Mouse (Mus musculus): ENCODE measurements around the gene Tmem131. TPM values are rescaled to one million over a fixed set of nuclear protein-coding genes. Genes with fewer than 3 reads are reported as not detected.

Gene Tmem131
- polyA plus RNA-seq, 1 experiment = 12.1 TPM

- peaks cover 69% of the 10 kb centered on the region for H3K4me1 ChIP-seq
Observed at GRCm38 (mm10) chr1:36929996-36930395, 13.5 kb downstream of the Tmem131 start.

GRCm38 (mm10) chr1:36928357-36929330, 14.8 kb downstream of the Tmem131 start:
- Histone ChIP-seq H3K36me3 (replicated peaks; ENCODE audit: low read length) (peaks cover 3% of the 10 kb centered on the region), H3K4me1 (peaks cover 68% of the 10 kb centered on the region), H3K4me3 (replicated peaks) (no peak overlapping the region), H3K9me3 (no peaks in the 10 kb centered on the region), H3K27me3 (replicated peaks) (no peaks in the 10 kb centered on the region)
- TF ChIP-seq FLI1 (IDR thresholded peaks at IDR 0.05; ENCODE audit: low read length) (no peak), GATA1 (IDR thresholded peaks at IDR 0.05; ENCODE audit: borderline replicate concordance, low read length) (no peak)

More at GRCm38 (mm10) chr1:36929996-36930395, 13.5 kb downstream of the Tmem131 start:
- Histone ChIP-seq H3K36me3 (replicated peaks; ENCODE audit: low read length) (peaks cover 3% of the 10 kb centered on the region), H3K9me3 (no peaks in the 10 kb centered on the region), H3K27me3 (replicated peaks) (no peaks in the 10 kb centered on the region), H3K4me3 (replicated peaks) (no peak overlapping the region)
- TF ChIP-seq FLI1 (IDR thresholded peaks at IDR 0.05; ENCODE audit: low read length) (no peak), GATA1 (IDR thresholded peaks at IDR 0.05; ENCODE audit: borderline replicate concordance, low read length) (no peak)

GRCm38 (mm10) chr1:36927569-36927968, 15.9 kb downstream of the Tmem131 start:
- Histone ChIP-seq H3K27me3 (replicated peaks) (no peaks in the 10 kb centered on the region), H3K9me3 (no peaks in the 10 kb centered on the region), H3K4me1 (peaks cover 76% of the 10 kb centered on the region), H3K36me3 (replicated peaks; ENCODE audit: low read length) (peaks cover 3% of the 10 kb centered on the region), H3K4me3 (replicated peaks) (no peak overlapping the region)
- TF ChIP-seq FLI1 (IDR thresholded peaks at IDR 0.05; ENCODE audit: low read length) (no peak), GATA1 (IDR thresholded peaks at IDR 0.05; ENCODE audit: borderline replicate concordance, low read length) (no peak)

GRCm38 (mm10) chr1:36926738-36927137, 16.7 kb downstream of the Tmem131 start:
- no peak overlapping the region for H3K4me3 ChIP-seq (replicated peaks)
- TF ChIP-seq GATA1 (IDR thresholded peaks at IDR 0.05; ENCODE audit: borderline replicate concordance, low read length) = no peak
- no peak for TF ChIP-seq FLI1 (IDR thresholded peaks at IDR 0.05; ENCODE audit: low read length)
- H3K27me3 ChIP-seq (replicated peaks) = no peaks in the 10 kb centered on the region
- peaks cover 79% of the 10 kb centered on the region for H3K4me1 ChIP-seq
- no peaks in the 10 kb centered on the region for H3K9me3 ChIP-seq
- peaks cover 3% of the 10 kb centered on the region for H3K36me3 ChIP-seq (replicated peaks; ENCODE audit: low read length)

GRCm38 (mm10) chr1:36926246-36926645, 17.2 kb downstream of the Tmem131 start:
- H3K27me3 ChIP-seq (replicated peaks) = no peaks in the 10 kb centered on the region
- peaks cover 3% of the 10 kb centered on the region for H3K36me3 ChIP-seq (replicated peaks; ENCODE audit: low read length)
- no peaks in the 10 kb centered on the region for H3K9me3 ChIP-seq
- no peak overlapping the region for H3K4me3 ChIP-seq (replicated peaks)
- peaks cover 84% of the 10 kb centered on the region for H3K4me1 ChIP-seq
- TF ChIP-seq GATA1 (IDR thresholded peaks at IDR 0.05; ENCODE audit: borderline replicate concordance, low read length) = no peak
- no peak for TF ChIP-seq FLI1 (IDR thresholded peaks at IDR 0.05; ENCODE audit: low read length)

- H3K4me1 ChIP-seq = peaks cover 84% of the 10 kb centered on the region
- no peak for TF ChIP-seq FLI1 (IDR thresholded peaks at IDR 0.05; ENCODE audit: low read length)
- no peak for TF ChIP-seq GATA1 (IDR thresholded peaks at IDR 0.05; ENCODE audit: borderline replicate concordance, low read length)
- no peaks in the 10 kb centered on the region for H3K9me3 ChIP-seq
- peaks cover 3% of the 10 kb centered on the region for H3K36me3 ChIP-seq (replicated peaks; ENCODE audit: low read length)
- no peaks in the 10 kb centered on the region for H3K27me3 ChIP-seq (replicated peaks)
- H3K4me3 ChIP-seq (replicated peaks) = no peak overlapping the region
Observed at GRCm38 (mm10) chr1:36925781-36926180, 17.7 kb downstream of the Tmem131 start.

GRCm38 (mm10) chr1:36924853-36925252, 18.6 kb downstream of the Tmem131 start:
- TF ChIP-seq GATA1 (IDR thresholded peaks at IDR 0.05; ENCODE audit: borderline replicate concordance, low read length) (no peak), FLI1 (IDR thresholded peaks at IDR 0.05; ENCODE audit: low read length) (no peak)
- no peaks in the 10 kb centered on the region for H3K9me3 ChIP-seq
- peaks cover 3% of the 10 kb centered on the region for H3K36me3 ChIP-seq (replicated peaks; ENCODE audit: low read length)
- peaks cover 86% of the 10 kb centered on the region for H3K4me1 ChIP-seq
- H3K4me3 ChIP-seq (replicated peaks) = no peak overlapping the region
- H3K27me3 ChIP-seq (replicated peaks) = no peaks in the 10 kb centered on the region

- peaks cover 3% of the 10 kb centered on the region for H3K36me3 ChIP-seq (replicated peaks; ENCODE audit: low read length)
- no peak overlapping the region for H3K4me3 ChIP-seq (replicated peaks)
- H3K4me1 ChIP-seq = peaks cover 86% of the 10 kb centered on the region
- H3K27me3 ChIP-seq (replicated peaks) = no peaks in the 10 kb centered on the region
- H3K9me3 ChIP-seq = no peaks in the 10 kb centered on the region
- TF ChIP-seq GATA1 (IDR thresholded peaks at IDR 0.05; ENCODE audit: borderline replicate concordance, low read length) (no peak), FLI1 (IDR thresholded peaks at IDR 0.05; ENCODE audit: low read length) (no peak)
Observed at GRCm38 (mm10) chr1:36923911-36924310, 19.6 kb downstream of the Tmem131 start.

GRCm38 (mm10) chr1:36922623-36923421, 20.6 kb downstream of the Tmem131 start:
- no peak for TF ChIP-seq GATA1 (IDR thresholded peaks at IDR 0.05; ENCODE audit: borderline replicate concordance, low read length)
- no peak for TF ChIP-seq FLI1 (IDR thresholded peaks at IDR 0.05; ENCODE audit: low read length)
- no peak overlapping the region for H3K4me3 ChIP-seq (replicated peaks)
- no peaks in the 10 kb centered on the region for H3K27me3 ChIP-seq (replicated peaks)
- no peaks in the 10 kb centered on the region for H3K36me3 ChIP-seq (replicated peaks; ENCODE audit: low read length)
- H3K9me3 ChIP-seq = no peaks in the 10 kb centered on the region
- peaks cover 88% of the 10 kb centered on the region for H3K4me1 ChIP-seq
